Mouse (Mus musculus) embryonic fibroblast, embryonic 13.5 days (primary cell): ENCODE data around the gene St6gal1. TPM values are rescaled to one million over a fixed set of nuclear protein-coding genes. Genes with fewer than 3 reads are reported as not detected.

ENCODE experiments used
- H3K27ac ChIP-seq: 2 replicates; pipeline ENCODE4 v1.5.1; 2012; ENCODE audit warnings: low read length, control low read depth, inconsistent platforms; ENCODE audit not compliant: insufficient read depth
- H3K4me1 ChIP-seq: 2 replicates; pipeline ENCODE4 v1.6.1; 2011; ENCODE audit warnings: low read length; ENCODE audit not compliant: control insufficient read depth, insufficient read depth
- H3K4me3 ChIP-seq: 2 replicates; pipeline ENCODE4 v1.5.1; 2011; ENCODE audit warnings: mild to moderate bottlenecking, control low read depth, low read length; ENCODE audit not compliant: insufficient read depth
- CTCF ChIP-seq: IDR thresholded peaks from 2 replicates; pipeline ENCODE4 v1.5.1; 2011; ENCODE audit warnings: mild to moderate bottlenecking, control low read depth, low read length, moderate library complexity, borderline replicate concordance; ENCODE audit not compliant: insufficient read depth
- POLR2A ChIP-seq: IDR thresholded peaks from 2 replicates; pipeline ENCODE4 v1.6.1; 2011; ENCODE audit warnings: low read depth, mild to moderate bottlenecking, control low read depth, low read length, moderate library complexity
- polyA plus RNA-seq: library from polyadenylated mRNA; stranded (reverse); fragments of >200 nt; gene quantifications from 2 replicates; pipeline ENCODE4 v1.2.4, GENCODE M21; 2011; ENCODE audit warnings: low read depth; ENCODE audit not compliant: missing spikeins, insufficient read length

Gene St6gal1
- polyA plus RNA-seq, 1 experiment = 7.4 TPM

DNA sequence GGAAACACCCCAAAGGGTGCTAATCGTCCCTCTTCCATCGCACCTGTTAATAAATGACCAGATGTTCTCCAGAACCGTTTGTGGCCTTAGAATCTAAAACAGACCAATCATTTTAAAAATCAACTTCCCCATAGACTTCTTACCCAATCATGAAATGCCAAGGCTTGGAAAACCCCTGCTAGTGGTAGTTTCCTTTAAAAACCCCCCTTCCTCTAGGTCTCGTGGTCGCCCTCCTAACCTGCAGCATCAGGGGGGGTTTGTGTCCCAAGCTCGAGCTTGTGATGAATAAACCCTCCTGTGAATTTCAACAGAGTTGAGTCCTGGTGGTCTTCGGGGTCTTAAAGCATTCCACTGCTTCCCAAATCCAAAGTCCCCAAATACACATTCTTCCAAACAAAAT, 36.6 kb upstream of the St6gal1 start:
- no peak for TF ChIP-seq POLR2A
- no peak for TF ChIP-seq CTCF

GRCm38 (mm10) chr16:23189612-23190011, 34.9 kb upstream of the St6gal1 start:
- Histone ChIP-seq H3K4me3 (no peak overlapping the region), H3K4me1 (no peaks in the 10 kb centered on the region), H3K27ac (no peak overlapping the region)
- TF ChIP-seq CTCF (no peak), POLR2A (no peak)

More for the DNA sequence above, 36.6 kb upstream of the St6gal1 start:
- H3K4me1 ChIP-seq = no peaks in the 10 kb centered on the region
- H3K4me3 ChIP-seq = no peak overlapping the region
- H3K27ac ChIP-seq = no peak overlapping the region

DNA sequence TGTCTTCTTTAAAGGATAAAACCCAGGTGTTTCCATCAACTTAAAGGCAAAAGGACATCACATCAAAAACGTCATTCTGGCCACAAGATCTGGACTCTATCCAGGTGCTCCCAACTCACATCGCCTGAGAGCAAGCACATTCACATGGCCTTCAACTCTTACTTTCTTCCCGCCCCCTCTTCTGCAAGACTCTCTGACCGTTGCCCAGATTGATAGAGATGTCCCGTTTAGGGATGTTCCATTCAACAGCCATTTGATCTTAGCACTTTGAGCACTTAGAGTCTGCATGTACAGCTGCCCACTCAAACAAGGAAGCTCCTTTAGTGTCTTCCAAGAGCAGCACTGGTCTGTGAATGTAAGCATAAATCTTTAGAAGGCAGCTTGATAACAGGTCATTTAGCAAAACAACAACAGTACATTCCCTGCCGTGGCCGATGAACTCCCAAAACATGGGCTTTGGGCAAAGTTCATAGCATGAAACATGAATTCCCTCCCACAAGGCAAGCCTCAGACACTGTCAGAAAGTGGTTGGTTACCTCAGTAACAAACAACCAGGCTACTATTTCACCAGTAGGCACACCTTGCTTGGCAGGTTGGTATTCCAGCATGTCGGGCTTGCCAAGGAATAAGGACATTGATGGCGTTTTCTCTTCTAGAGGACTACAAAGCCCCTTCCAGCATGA, 32.8 kb upstream of the St6gal1 start:
- no peak overlapping the region for H3K4me3 ChIP-seq
- no peaks in the 10 kb centered on the region for H3K4me1 ChIP-seq
- H3K27ac ChIP-seq = no peak overlapping the region
- TF ChIP-seq CTCF = no peak
- no peak for TF ChIP-seq POLR2A

DNA sequence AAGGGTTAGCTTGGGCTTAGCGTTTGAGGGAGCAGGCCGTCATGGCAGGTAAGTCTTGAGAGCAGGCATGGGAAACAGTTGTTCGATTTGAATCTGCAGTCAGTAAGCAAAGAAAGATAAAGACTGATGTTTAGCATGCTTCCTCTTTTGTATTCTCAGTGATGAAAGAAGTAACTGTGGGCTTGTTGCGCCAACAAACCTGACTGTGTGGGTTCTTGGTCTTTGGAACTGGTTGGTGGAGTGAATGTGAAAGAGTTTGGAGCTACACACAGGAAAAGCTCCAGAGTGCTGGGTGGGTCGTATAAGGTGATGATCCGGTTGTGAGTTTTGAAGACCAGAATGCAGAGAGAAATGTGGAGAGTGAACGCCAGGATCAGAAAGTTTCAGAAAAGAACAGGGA, 28.9 kb upstream of the St6gal1 start:
- Histone ChIP-seq H3K27ac (no peak overlapping the region), H3K4me1 (no peaks in the 10 kb centered on the region), H3K4me3 (no peak overlapping the region)
- TF ChIP-seq POLR2A = no peak
- no peak for TF ChIP-seq CTCF

GRCm38 (mm10) chr16:23196296-23196695, 28.2 kb upstream of the St6gal1 start:
- H3K27ac ChIP-seq = no peak overlapping the region
- TF ChIP-seq CTCF (no peak), POLR2A (no peak)
- no peaks in the 10 kb centered on the region for H3K4me1 ChIP-seq
- no peak overlapping the region for H3K4me3 ChIP-seq

DNA sequence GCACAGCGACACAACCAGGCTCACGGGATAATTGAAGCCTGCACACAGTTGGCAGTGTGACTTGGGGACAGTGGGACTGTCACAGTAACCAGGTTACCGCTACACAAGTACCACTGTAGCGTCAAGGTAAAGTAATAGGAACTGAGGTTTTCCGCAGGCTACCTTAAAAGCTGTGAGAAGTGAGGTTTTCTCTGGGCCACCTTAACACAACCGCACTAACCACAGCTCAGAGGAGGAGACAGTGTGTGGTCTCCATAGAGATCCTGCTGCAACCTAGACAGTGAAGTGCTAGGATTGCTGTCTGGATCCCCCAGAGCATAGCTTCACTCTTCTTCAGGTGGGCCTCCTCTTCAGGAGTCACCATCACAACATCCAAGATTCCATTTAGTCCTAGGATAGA, 27.7 kb upstream of the St6gal1 start:
- Histone ChIP-seq H3K27ac (no peak overlapping the region), H3K4me1 (no peaks in the 10 kb centered on the region), H3K4me3 (no peak overlapping the region)
- TF ChIP-seq CTCF (no peak), POLR2A (no peak)

- no peak overlapping the region for H3K4me3 ChIP-seq
- H3K27ac ChIP-seq = no peak overlapping the region
- TF ChIP-seq POLR2A = no peak
- TF ChIP-seq CTCF = no peak
- no peaks in the 10 kb centered on the region for H3K4me1 ChIP-seq
These were observed 23.0 kb upstream of the St6gal1 start for GRCm38 (mm10) chr16:23201498-23201897.

DNA sequence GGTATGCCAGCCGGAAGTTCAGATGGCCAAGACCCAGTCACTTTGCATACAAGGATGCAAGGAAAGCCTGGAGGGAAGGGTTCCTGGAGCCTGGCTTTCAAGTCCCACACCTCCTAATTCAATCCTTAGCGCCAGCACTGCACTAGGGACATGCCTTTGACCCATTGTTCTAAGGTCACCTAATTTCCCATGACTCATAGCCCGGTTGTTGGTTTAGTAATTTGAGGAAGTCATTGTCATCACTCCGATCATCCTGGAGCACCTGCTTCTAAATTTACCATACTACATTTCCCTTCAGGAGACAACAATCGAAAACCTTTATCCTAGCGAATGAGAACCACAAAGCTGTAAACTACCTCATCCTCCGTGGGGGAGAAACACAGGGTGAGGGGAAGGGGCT, 10.2 kb upstream of the St6gal1 start:
- Histone ChIP-seq H3K4me3 (no peak overlapping the region), H3K4me1 (peaks cover 9% of the 10 kb centered on the region; the same call in 1 of the 2 replicates), H3K27ac (no peak overlapping the region)
- no peak for TF ChIP-seq POLR2A
- TF ChIP-seq CTCF = no peak

GRCm38 (mm10) chr16:23215241-23215900, 9.2 kb upstream of the St6gal1 start:
- Histone ChIP-seq H3K4me1 (peaks cover 9% of the 10 kb centered on the region; the same call in 1 of the 2 replicates), H3K27ac (no peak overlapping the region), H3K4me3 (no peak overlapping the region)
- no peak for TF ChIP-seq POLR2A
- no peak for TF ChIP-seq CTCF

- TF ChIP-seq CTCF (no peak), POLR2A (no peak)
- no peak overlapping the region for H3K27ac ChIP-seq
These were observed 8.2 kb upstream of the St6gal1 start for GRCm38 (mm10) chr16:23216366-23216765.

More at GRCm38 (mm10) chr16:23216366-23216765, 8.2 kb upstream of the St6gal1 start:
- Histone ChIP-seq H3K4me3 (no peak overlapping the region), H3K4me1 (peaks cover 9% of the 10 kb centered on the region; the same call in 1 of the 2 replicates)
